ENCODE assay signal across 8 mouse cellular contexts in the genomic region with DNA sequence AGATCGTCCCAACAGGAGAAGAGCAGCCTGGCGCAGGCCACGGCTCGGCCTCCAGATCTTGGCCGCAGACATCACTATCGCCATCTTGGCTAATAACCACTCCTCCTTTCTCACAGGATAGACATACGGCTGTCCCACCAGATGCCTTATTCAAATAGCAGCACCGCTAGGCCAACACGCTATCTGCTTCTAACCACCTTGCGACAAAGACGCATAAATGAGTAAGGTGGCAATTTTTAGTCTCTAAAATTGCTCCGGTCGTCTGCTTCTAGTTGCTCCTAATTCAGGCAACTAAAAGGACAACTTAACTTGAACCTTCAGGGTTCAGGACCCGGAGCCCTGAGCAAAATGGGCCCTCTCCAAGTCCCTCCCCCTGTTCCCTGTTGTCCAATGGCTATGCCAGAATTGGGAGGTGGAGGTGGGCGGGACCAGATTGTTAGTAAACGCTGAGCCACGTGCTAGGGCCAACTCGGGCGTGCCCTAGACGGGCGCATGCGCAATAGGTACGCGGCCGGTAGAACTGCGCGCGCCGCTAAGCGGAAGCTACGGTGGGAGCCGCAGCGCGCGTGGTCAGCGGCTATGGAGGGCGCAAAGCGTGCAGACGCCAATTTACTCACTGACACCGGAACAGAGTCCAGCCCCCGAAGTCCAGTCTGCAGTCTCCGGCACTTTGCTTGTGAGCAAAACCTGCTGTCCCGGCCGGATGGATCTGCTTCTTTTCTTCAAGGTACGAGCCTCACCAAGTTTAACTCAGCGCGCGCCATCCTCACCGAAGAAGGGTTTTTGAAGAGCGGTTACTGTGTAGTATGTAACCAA. TPM values are rescaled to one million over a fixed set of nuclear protein-coding genes. Genes with fewer than 3 reads are reported as not detected.
DNase-seq lines count a peak whose midpoint lies in the region; ATAC-seq lines count a peak whose summit lies in the region.

A gene (minus strand): TSS at position 325 of the 816 bp plus-strand sequence.
A gene (plus strand): TSS at position 508 of the 816 bp plus-strand sequence.

- H3K27ac ChIP-seq in intestine, embryonic 14.5 days (ENCODE audit: low read depth): peak within 1 kb of the TSS; percentile 76

- peak within 1 kb of the TSS; percentile 81 for H3K4me3 ChIP-seq in intestine, embryonic 14.5 days (ENCODE audit: low read depth, low read length)

- ATAC-seq in intestine, embryonic 14.5 days (replicated peaks; ENCODE audit: low FRiP score, low TSS enrichment, low read depth): peak; percentile 98

- under 1% methylated on average over 50 of the region's 50 CpGs for WGBS in intestine, embryonic 14.5 days

- peaks cover 15% of the 10 kb centered on the region; the same call in 1 of the 2 replicates for H3K36me3 ChIP-seq in intestine, embryonic 14.5 days (ENCODE audit: control insufficient read depth, insufficient read depth, low read length)

- peak; percentile 95 for DNase-seq in adrenal gland, adult 18-20 months (ENCODE audit: low spot score in 2 of 2)
- peak; percentile 100 for DNase-seq in embryo, embryonic 11 days
- DNase-seq in gastrocnemius, postnatal 25 days: peak; percentile 99
- peak; percentile 96 for DNase-seq in intestine, embryonic 14.5 days (ENCODE audit: low spot score)
- DNase-seq in left cerebral cortex, postnatal 14 days (ENCODE audit: low spot score in 2 of 2): peak; percentile 100
- peak; percentile 100 for DNase-seq in mesoderm, embryonic 11.5 days (ENCODE audit: low read depth, low spot score)
- DNase-seq in right cerebral cortex, postnatal 36 days (ENCODE audit: low spot score in 2 of 2): peak; percentile 99
- DNase-seq in yolk sac, embryonic 10.5 days (ENCODE audit: low spot score): peak; percentile 99

- peak within 1 kb of the TSS; percentile 85 for H3K4me2 ChIP-seq in intestine, embryonic 14.5 days (ENCODE audit: low read length)

- peaks cover 8% of the 10 kb centered on the region; the same call in 1 of the 2 replicates for H3K4me1 ChIP-seq in intestine, embryonic 14.5 days (replicated peaks; ENCODE audit: control insufficient read depth, insufficient read depth, low read length)

- intact Hi-C loops in left cerebral cortex, postnatal 14 days (cut with DNase I): no loop called here

- no peaks in the 10 kb centered on the region for H3K9me3 ChIP-seq in intestine, embryonic 14.5 days (ENCODE audit: control insufficient read depth, low read length)

- no peaks in the 10 kb centered on the region for H3K27me3 ChIP-seq in intestine, embryonic 14.5 days (replicated peaks; ENCODE audit: control insufficient read depth, insufficient read depth, low read length)

- peak within 1 kb of the TSS; percentile 74 for H3K9ac ChIP-seq in intestine, embryonic 14.5 days (ENCODE audit: low read length)

RNA-seq across cellular contexts. Expression of the first gene that starts in this region (rescaled TPM):
- 100 to 1,000 TPM; 232 to 288 TPM for total RNA-seq in adrenal gland, adult 18-20 months (2021)
- 10 to 100 TPM; 73.7 to 80.6 TPM for total RNA-seq in gastrocnemius, postnatal 25 days (2021)
- 44.1 and 48.7 TPM in 2 replicates for polyA plus RNA-seq in intestine, embryonic 14.5 days (2014; fragmentation: Nextera tagmentation; extraction: Ambion mirVana)
- 10 to 100 TPM; 32.0 to 32.7 TPM for total RNA-seq in left cerebral cortex, postnatal 14 days (2021)

RNA-seq across cellular contexts. Expression of the second gene that starts in this region (rescaled TPM):
- total RNA-seq in adrenal gland, adult 18-20 months (2021): 10 to 100 TPM; 38.0 to 49.3 TPM
- 10 to 100 TPM; 19.5 to 20.8 TPM for total RNA-seq in gastrocnemius, postnatal 25 days (2021)
- polyA plus RNA-seq in intestine, embryonic 14.5 days (2014; fragmentation: Nextera tagmentation; extraction: Ambion mirVana): 93.8 and 98.4 TPM in 2 replicates
- total RNA-seq in left cerebral cortex, postnatal 14 days (2021): 10 to 100 TPM; 22.6 to 23.9 TPM

Comparison
In these comparisons a context has a peak if more than half of its experiments do, and no peak if none do; other contexts are left out.
1. Peak in every context shown above with its lines: DNase-seq, ATAC-seq, H3K4me3 ChIP-seq and H3K27ac ChIP-seq.